19 mouse cellular contexts compared by ENCODE assay signal in the genomic region with DNA sequence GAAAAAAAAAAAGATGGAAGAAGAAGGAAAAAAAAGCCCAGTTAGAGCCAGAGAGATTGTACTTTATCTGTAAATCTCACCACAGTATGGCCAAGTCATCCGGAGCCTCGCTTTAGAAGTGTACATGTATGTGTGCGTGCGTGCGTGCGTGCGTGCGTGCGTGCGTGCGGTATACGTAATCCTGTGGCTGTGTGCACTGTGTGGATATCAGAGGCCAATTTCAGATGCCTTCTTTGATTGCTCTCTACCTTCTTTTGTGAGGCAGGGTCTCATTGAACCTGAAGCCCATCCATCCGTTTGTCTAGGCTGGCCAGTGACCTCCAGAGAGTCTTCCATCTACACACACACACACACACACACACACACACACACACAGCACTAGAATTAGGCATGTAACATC.
"Had no signal": no experiment of that assay in that cellular context is flagged by ENCODE, and none has a peak within 500 bp of the region (broad histone marks: within the 10 kb centered on the region; RNA-seq: fewer than 3 reads in every experiment).

No protein-coding gene starts in this region.

- H3K4me3 ChIP-seq: megakaryocyte, embryonic 14.5 days; neural tube, embryonic 13.5 days; neural tube, embryonic 15.5 days had no signal

- H3K27me3 ChIP-seq: liver, embryonic 15.5 days; neural tube, embryonic 13.5 days; neural tube, embryonic 15.5 days had no signal

- H3K9ac ChIP-seq: liver, embryonic 15.5 days; lung, embryonic 14.5 days; neural tube, embryonic 13.5 days; neural tube, embryonic 15.5 days had no signal

- H3K27ac ChIP-seq: macrophage; neural tube, embryonic 15.5 days had no signal

- H3K4me2 ChIP-seq: lung, embryonic 14.5 days; midbrain, embryonic 11.5 days; neural tube, embryonic 13.5 days; neural tube, embryonic 15.5 days had no signal

- H3K9me3 ChIP-seq: liver, embryonic 15.5 days; megakaryocyte, embryonic 14.5 days; neural tube, embryonic 13.5 days; neural tube, embryonic 15.5 days had no signal

- DNase-seq: lung, adult 18-20 months; lung, embryonic 14.5 days; lung, postnatal 14 days; lung, postnatal 36 days; midbrain, embryonic 14.5 days; retina, postnatal 1 day; right cerebral cortex, adult 18-20 months; right cerebral cortex, postnatal 25 days; right cerebral cortex, postnatal 4 days; spleen, adult 18-20 months; thymus, adult 18-20 months; thymus, postnatal 14 days; thymus, postnatal 36 days had no signal
